Mouse (Mus musculus) kidney, postnatal 4 days (tissue): ENCODE measurements around the gene Gphn.

ENCODE experiments used
- DNase-seq, 2 experiments: peaks; one replicate each; pipeline ENCODE4 v3.0.0; 2021; ENCODE audit warnings: mixed read lengths in 2 of 2

The Gphn gene

GRCm38 (mm10) chr12:78225707-78226518 is at the start of gene Gphn:
Gene Gphn (plus strand): TSS chr12:78226379.
- peak; percentile 89 to 94 for DNase-seq

GRCm38 (mm10) chr12:78181452-78181851 is 44.7 kb upstream of the Gphn start:
- no peak for DNase-seq

GRCm38 (mm10) chr12:78193942-78194341 is 32.2 kb upstream of the Gphn start, which contains the start of gene Gm6657:
Gene Gm6657 (plus strand): TSS chr12:78194242.
- DNase-seq = no peak

- no peak for DNase-seq
Measured at GRCm38 (mm10) chr12:78195368-78195767, 30.8 kb upstream of the Gphn start.

GRCm38 (mm10) chr12:78203646-78204045 is 22.5 kb upstream of the Gphn start:
- no peak for DNase-seq

- DNase-seq = peak; percentile 50 to 51
Measured at GRCm38 (mm10) chr12:78205915-78206570, 20.1 kb upstream of the Gphn start.

- no peak for DNase-seq
Measured at GRCm38 (mm10) chr12:78206571-78206960, 19.6 kb upstream of the Gphn start.

- no peak for DNase-seq
Measured at GRCm38 (mm10) chr12:78209856-78210255, 16.3 kb upstream of the Gphn start.

- no peak for DNase-seq
Measured at GRCm38 (mm10) chr12:78215490-78215889, 10.7 kb upstream of the Gphn start.

- DNase-seq = no peak
Measured at GRCm38 (mm10) chr12:78219191-78219825, 6.9 kb upstream of the Gphn start.

- DNase-seq = peak in 1 of 2 experiments; percentile 94
Measured at GRCm38 (mm10) chr12:78226519-78226875, 318 bp downstream of the Gphn start.

GRCm38 (mm10) chr12:78227021-78227932 is 1.1 kb downstream of the Gphn start:
- peak; percentile 56 to 68 for DNase-seq

- no peak for DNase-seq
Measured at GRCm38 (mm10) chr12:78228139-78228538, 2.0 kb downstream of the Gphn start.

- no peak for DNase-seq
Measured at GRCm38 (mm10) chr12:78232560-78232959, 6.4 kb downstream of the Gphn start.

- DNase-seq = no peak
Measured at GRCm38 (mm10) chr12:78248366-78248765, 22.2 kb downstream of the Gphn start.

- no peak for DNase-seq
Measured at GRCm38 (mm10) chr12:78249151-78249550, 23.0 kb downstream of the Gphn start.

GRCm38 (mm10) chr12:78277386-78277785 is 51.2 kb downstream of the Gphn start:
- DNase-seq = no peak

GRCm38 (mm10) chr12:78290384-78290783 is 64.2 kb downstream of the Gphn start:
- no peak for DNase-seq

- DNase-seq = no peak
Measured at GRCm38 (mm10) chr12:78298824-78299398, 72.7 kb downstream of the Gphn start.

GRCm38 (mm10) chr12:78315106-78315505 is 88.9 kb downstream of the Gphn start:
- no peak for DNase-seq

- DNase-seq = no peak
Measured at GRCm38 (mm10) chr12:78327946-78328345, 101.8 kb downstream of the Gphn start.

GRCm38 (mm10) chr12:78332107-78332506 is 105.9 kb downstream of the Gphn start:
- peak; percentile 76 to 82 for DNase-seq
